Mouse (Mus musculus) embryo, embryonic 9.5 days (tissue): ENCODE data around the gene Fam76b.
A peak's percentile ranks its signal among the peaks of the same experiment; 100 is the strongest.
"Not testable (repeated sequence)": the region's sequence is repeated elsewhere in the genome, so short reads cannot be mapped to it uniquely, and the experiment has no call there.

ENCODE experiments used
- DNase-seq: peaks from one replicate; pipeline ENCODE4 v3.0.0-alpha.2; 2017; ENCODE audit errors: extremely low spot score

Gene Fam76b

GRCm38 (mm10) chr9:13827406-13828086 lies at the start of gene Fam76b:
Gene Fam76b (plus strand): TSS chr9:13827716.
- peak; percentile 98 for DNase-seq

- no peak for DNase-seq
These were observed 45.5 kb upstream of the Fam76b start for GRCm38 (mm10) chr9:13781985-13782384.

GRCm38 (mm10) chr9:13790864-13791263 lies 36.7 kb upstream of the Fam76b start:
- DNase-seq = not testable (repeated sequence)

GRCm38 (mm10) chr9:13794302-13794701 lies 33.2 kb upstream of the Fam76b start:
- no peak for DNase-seq

- DNase-seq = no peak
These were observed 32.8 kb upstream of the Fam76b start for GRCm38 (mm10) chr9:13794756-13795155.

- no peak for DNase-seq
These were observed 23.0 kb upstream of the Fam76b start for GRCm38 (mm10) chr9:13804480-13804879.

- DNase-seq = no peak
These were observed 20.7 kb upstream of the Fam76b start for GRCm38 (mm10) chr9:13806854-13807253.

- no peak for DNase-seq
These were observed 19.9 kb upstream of the Fam76b start for GRCm38 (mm10) chr9:13807657-13808056.

GRCm38 (mm10) chr9:13809937-13810336 lies 17.6 kb upstream of the Fam76b start:
- DNase-seq = no peak

GRCm38 (mm10) chr9:13818369-13818768 lies 9.1 kb upstream of the Fam76b start:
- no peak for DNase-seq

- no peak for DNase-seq
These were observed 6.7 kb upstream of the Fam76b start for GRCm38 (mm10) chr9:13820774-13821173.

GRCm38 (mm10) chr9:13825896-13826295 lies 1.6 kb upstream of the Fam76b start:
- no peak for DNase-seq

- DNase-seq = no peak
These were observed 1.1 kb upstream of the Fam76b start for GRCm38 (mm10) chr9:13826391-13826805.

GRCm38 (mm10) chr9:13826832-13827405 lies 597 bp upstream of the Fam76b start, which contains the start of gene Cep57:
Gene Cep57 (minus strand): TSS chr9:13827107.
- DNase-seq = peak; percentile 96

- DNase-seq = no peak
These were observed 548 bp downstream of the Fam76b start for GRCm38 (mm10) chr9:13828087-13828441.

- no peak for DNase-seq
These were observed 7.7 kb downstream of the Fam76b start for GRCm38 (mm10) chr9:13835256-13835655.

- DNase-seq = no peak
These were observed 9.2 kb downstream of the Fam76b start for GRCm38 (mm10) chr9:13836726-13837125.

GRCm38 (mm10) chr9:13847591-13847990 lies 20.1 kb downstream of the Fam76b start:
- no peak for DNase-seq

GRCm38 (mm10) chr9:13848481-13849480 lies 21.3 kb downstream of the Fam76b start:
- DNase-seq = peak; percentile 44

- DNase-seq = no peak
These were observed 26.4 kb downstream of the Fam76b start for GRCm38 (mm10) chr9:13853876-13854275.

GRCm38 (mm10) chr9:13856247-13856646 lies 28.7 kb downstream of the Fam76b start:
- no peak for DNase-seq

GRCm38 (mm10) chr9:13856777-13857176 lies 29.3 kb downstream of the Fam76b start:
- no peak for DNase-seq
